Mouse (Mus musculus): Measurements from ENCODE around the gene Cyp4a30b.
"Not testable (repeated sequence)": the region's sequence is repeated elsewhere in the genome, so short reads cannot be mapped to it uniquely, and the experiment has no call there.

Gene Cyp4a30b

GRCm38 (mm10) chr4:115452304-115452703 lies at the start of gene Cyp4a30b:
Gene Cyp4a30b (plus strand): TSS chr4:115452604.
- DNase-seq (ENCODE audit: low read depth, low spot score) = no peak

- not testable (repeated sequence) for DNase-seq (ENCODE audit: low read depth, low spot score)
Observed at GRCm38 (mm10) chr4:115411324-115411723, 41.1 kb upstream of the Cyp4a30b start, which contains the start of gene Cyp4a12b. Gene Cyp4a12b (plus strand): TSS chr4:115411624.

- no peak for DNase-seq (ENCODE audit: low read depth, low spot score)
Observed at GRCm38 (mm10) chr4:115450577-115451137, 1.7 kb upstream of the Cyp4a30b start.

GRCm38 (mm10) chr4:115473585-115473984 lies 21.2 kb downstream of the Cyp4a30b start:
- DNase-seq (ENCODE audit: low read depth, low spot score) = not testable (repeated sequence)

- peak; percentile 1 for DNase-seq (ENCODE audit: low read depth, low spot score)
Observed at GRCm38 (mm10) chr4:115476051-115476450, 23.6 kb downstream of the Cyp4a30b start.

- peak; percentile 6 for DNase-seq (ENCODE audit: low read depth, low spot score)
Observed at GRCm38 (mm10) chr4:115481006-115481652, 28.7 kb downstream of the Cyp4a30b start.

GRCm38 (mm10) chr4:115496001-115496400 lies 43.6 kb downstream of the Cyp4a30b start, which contains the start of gene Cyp4a14:
Gene Cyp4a14 (minus strand): TSS chr4:115496142.
- DNase-seq (ENCODE audit: low read depth, low spot score) = no peak

- no peak for DNase-seq (ENCODE audit: low read depth, low spot score)
Observed at GRCm38 (mm10) chr4:115497466-115497865, 45.1 kb downstream of the Cyp4a30b start.

GRCm38 (mm10) chr4:115513964-115514363 lies 61.6 kb downstream of the Cyp4a30b start:
- DNase-seq (ENCODE audit: low read depth, low spot score) = not testable (repeated sequence)

GRCm38 (mm10) chr4:115518000-115518399 lies 65.6 kb downstream of the Cyp4a30b start, which contains the start of gene Cyp4a10:
Gene Cyp4a10 (plus strand): TSS chr4:115518264.
- DNase-seq (ENCODE audit: low read depth, low spot score) = not testable (repeated sequence)

- no peak for DNase-seq (ENCODE audit: low read depth, low spot score)
Observed at GRCm38 (mm10) chr4:115519444-115519843, 67.0 kb downstream of the Cyp4a30b start.

All from telencephalon, adult 2 months (tissue).